Mouse (Mus musculus): ENCODE data around the gene Pald1.

The Pald1 gene

DNA sequence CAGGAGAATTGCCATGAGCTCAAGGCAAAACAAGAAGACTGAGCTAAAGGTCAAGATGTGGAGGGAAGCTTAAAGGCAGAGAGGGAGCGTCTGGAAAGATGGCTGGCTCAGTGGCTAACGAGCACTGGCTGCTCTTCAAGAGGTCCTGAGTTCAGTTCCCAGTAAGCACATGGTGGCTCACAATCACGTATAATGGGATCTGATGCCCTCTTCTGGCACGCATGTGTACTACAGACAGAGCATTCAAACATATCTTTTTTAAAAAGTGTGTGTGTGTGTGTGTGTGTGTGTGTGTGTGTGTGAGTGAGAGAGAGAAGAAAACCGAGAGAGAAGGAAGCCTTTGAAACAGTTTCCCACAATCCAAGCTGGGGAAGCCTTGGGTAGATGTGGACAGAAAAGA is 19.1 kb upstream of the Pald1 start:
- no peak for DNase-seq

DNA sequence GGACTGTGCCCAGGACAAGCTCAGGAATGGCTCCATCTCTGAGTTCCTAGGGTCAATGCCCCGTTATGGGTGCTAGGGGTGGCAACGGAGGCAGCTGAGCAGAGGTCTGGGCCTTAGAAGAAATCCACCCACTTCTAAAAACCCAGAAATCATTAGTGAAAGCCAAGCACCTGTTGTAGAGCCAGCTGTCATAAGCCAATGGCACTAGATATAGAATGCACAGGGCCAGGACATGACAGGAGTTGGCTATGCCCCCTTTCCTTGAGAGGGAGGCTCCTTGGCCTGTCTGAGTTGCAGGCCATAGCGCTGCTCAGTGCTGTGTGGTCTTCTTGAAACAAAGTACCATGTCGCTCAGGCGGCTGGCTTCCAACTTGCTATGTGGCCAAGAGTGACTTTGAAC is 17.1 kb upstream of the Pald1 start:
- no peak for DNase-seq

DNA sequence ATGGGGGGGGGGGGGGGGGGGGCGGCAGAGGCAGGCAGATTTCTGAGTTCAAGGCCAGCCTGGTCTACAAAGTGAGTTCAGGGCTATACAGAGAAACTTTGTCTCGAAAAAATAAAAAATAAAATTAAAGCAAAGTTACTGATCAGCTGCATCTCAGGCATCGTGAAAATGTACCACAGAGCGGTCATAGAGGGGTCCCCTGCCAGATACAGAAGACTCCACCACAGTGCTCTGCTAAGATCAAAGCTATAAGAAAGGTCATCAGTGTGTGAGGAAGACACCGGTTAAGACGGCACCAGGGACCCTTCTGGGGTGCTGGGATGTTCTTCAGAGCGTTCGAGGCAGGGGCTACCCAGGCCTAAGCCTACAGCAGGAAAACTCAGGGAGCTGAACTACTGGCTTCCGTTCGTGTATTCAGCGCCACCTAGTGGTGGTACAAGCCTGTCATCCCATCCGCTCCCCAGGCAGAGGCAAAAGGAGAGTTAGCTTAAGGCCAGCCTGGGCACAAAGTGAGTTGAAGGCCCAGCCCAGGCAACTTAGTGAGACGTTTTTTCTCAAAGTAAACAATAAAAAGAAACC is 15.9 kb upstream of the Pald1 start:
- DNase-seq = peak; percentile 96

DNA sequence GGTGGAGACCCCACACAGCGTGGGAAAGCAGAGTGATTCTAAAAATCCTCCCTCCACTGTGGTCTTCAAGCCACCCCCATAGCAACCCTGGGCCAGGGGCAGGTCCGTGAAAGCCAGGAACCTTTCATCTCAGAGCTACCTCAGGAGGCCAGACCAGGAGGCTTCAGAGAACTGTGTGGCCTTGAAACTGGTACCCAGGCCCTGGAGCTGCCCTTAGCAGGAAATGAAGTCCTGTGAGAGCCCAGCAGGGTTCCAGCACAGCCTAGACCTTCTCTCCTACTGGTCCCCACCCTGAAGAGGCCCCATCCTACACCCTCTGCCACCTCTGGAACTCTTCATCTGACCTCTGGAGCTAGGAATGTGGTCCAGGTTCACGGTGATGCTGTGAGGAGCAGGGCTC is 14.8 kb upstream of the Pald1 start:
- DNase-seq = no peak

DNA sequence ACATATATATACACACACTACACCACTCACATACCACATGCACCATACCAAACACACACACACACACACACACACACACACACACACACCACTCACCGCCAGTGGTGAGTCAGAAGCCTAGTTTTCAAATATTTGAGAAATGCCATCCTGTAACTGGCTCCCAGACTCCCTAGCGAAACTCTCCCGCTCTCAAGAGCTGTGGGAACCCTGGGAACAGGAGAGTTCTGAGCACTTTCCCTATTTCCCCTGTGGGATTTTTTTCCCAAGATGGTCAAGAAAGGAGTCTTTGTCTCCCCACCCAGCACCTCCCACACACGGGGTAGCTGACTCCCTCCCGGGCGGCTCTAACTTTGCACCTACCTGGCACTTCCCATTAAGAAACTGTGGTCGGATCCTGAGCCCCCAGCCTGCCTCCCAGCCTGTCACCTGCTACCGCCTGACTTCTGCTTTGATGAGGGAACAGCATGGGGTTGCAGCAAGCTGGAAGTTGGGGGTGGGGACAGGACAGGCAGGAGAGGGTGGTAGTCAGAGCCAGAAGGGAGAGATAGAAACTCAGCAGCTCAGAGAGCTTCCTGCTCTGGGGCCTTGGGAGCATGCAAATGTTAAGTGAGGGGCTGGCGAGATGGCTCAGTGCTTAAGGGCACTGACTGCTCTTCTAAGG is 11.3 kb upstream of the Pald1 start:
- no peak for DNase-seq

DNA sequence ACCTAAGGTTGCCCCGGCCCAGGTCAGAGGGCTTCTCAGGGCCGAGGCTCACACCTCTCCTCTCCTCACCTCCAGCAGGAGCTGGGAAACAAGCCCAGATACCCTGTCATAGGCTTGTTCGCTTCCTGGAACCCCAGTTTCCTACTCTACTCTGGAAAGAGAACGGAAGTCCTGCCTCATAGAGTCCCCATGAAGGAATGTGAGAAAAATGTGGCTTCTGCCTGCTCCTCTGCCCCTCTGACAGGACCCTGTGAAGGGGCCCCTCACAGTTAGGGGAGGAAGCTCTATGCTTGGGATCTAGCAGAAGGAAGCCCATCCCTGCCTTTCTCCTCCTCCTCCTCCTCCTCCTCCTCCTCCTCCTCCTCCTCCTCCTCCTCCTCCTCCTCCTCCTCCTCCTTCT is 9.3 kb upstream of the Pald1 start:
- DNase-seq = no peak

DNA sequence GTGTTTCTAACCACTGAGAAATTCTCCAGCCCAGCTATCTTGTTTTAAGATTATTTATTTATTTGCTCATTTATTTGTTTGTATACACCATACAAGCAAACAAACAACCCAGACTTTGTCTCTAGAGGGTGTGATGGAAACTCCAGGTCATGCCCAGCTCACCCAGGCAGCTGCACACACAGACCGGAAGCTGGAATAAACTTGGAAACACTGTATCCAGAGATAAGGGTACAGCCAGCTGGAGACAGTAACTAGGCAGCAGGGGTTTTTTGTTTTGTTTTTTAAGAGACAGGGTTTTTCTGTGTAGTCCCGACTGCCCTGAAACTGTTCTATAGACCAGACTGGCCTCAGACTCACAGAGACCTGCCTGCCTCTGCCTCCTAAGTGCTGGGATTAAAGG is 6.8 kb upstream of the Pald1 start:
- DNase-seq = peak; percentile 94

DNA sequence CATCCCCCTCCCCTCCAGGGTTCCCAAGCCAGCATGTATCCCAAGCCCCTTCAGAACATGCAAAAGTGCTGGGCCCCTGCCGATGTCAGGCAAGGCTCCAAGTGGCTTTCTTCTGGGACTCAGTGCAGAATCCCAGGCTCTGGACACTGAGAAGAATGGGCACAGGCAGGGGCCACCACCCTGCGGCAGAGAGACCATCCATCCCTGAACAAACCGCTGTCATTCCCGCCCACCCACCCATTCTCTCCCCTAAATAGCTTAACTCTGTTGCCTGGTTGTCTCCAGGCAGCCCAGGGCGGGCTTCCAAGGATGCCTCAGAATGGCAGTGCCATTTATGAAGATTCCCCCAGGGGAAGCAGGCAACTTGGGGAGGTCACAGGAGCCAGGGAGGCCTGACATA is 5.7 kb upstream of the Pald1 start:
- DNase-seq = no peak

DNA sequence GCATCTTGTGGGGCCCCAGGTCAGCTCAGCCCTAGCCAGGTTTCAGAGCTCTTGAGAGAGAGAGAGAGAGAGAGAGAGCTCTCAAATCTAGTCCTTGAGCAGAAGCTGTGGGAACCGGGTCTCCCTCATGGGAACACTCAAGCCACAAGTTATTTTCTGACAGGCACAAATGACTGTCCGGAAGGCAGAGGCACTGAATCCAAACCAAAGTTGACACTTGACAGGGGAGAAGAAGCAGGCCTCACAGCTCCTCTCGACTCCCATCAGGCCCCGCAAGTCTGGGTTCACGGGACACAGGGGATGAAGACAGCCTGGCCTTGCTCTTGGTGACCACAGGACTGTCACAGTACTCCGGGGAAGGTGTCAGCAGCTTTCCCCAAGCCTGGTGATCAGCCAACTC is 3.0 kb upstream of the Pald1 start:
- peak; percentile 94 for DNase-seq

DNA sequence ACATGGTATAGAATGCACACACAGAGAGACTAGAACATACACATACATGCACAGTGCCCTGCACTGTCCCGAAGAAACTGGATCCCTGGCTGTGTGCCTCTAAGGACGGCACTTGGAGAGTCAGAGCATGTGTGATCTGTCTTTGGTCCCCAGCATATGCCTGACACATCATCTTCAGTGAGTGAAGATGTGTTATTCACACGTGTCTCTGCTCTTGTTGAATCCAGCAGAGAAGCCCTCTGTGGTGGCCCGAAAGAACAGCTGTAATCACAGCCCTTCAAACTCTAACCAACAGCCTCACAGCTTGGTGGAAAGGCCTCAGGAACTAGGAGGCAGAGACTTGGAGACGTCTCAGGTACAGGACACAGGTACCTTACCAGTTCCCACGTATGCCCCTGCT is 1.8 kb upstream of the Pald1 start:
- no peak for DNase-seq

DNA sequence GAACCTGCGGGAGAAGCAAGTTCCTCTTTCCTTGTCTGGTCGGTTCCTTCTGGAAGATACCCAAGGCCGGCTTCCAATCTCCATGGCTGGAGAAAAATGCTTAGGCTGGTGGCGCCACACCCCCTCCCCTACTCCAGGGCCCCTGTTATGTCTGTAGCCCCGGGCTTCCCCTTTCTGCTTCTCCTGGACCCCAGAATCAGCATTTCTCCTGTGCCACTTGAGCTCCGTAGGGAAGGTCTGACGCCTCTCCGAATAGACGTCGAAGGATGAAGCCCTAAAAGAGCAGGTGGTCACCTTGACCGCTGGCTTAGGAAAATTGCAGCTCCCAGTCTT is 351 bp upstream of the Pald1 start:
- no peak for DNase-seq

DNA sequence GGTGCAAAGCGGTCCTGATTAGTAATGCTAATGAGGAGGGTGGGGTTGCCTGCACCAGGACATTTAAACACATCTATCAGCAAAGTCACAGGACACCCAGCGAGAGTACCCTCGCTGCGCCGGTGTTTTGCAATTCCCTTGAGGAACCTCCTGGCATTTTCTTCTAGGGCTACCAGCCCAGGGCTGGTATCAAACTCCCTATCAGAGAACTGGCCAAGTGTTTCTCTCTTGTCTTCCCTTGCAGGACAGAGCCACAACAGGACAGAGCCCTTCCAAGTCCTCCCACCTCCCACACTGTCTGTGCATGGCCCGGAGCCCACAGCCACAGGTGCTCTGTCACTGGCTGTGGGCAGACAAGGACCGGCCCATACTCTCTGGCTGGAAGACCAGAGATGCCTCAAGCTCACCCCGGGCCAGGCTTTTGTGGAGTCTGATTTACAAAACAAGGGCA is 1.0 kb downstream of the Pald1 start:
- no peak for DNase-seq

DNA sequence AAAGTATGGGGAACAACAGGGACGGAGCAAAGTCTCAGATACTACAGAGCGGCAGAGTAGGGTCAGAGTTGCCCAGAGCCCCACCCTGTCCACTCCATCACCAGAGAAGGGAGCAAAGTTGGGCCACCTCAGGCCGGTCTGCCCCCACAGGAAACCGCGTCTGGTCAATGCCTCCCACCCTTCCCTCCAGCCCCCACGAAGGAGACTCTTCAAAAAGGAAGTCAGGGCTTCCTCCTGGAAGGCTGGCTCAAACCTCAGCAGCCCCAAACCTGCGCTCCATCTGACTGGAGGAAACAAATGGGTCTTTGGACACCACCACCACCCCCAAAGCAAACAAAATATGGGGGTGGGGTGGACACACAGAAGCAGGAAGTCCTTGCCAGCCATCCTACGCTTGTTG is 1.5 kb downstream of the Pald1 start:
- peak; percentile 98 for DNase-seq

DNA sequence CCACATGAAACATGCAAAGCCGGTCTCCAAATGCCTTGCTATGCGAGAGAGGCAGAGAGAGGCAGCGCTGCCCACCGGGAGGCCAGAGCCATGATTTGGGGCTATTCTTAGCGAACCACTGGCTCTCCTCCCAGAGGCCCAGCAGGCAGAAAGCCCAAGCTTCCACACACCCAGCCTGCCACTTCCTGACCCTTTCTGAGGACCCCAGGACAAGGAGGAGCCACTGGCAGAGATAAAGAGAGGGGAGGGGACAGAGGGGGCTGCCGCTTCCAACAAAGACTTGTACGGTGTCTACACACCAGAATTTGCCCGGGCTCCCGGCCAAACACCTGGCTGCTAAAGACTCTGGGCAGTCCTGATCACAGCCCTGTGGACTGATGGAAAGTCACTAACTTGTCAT is 3.1 kb downstream of the Pald1 start:
- peak; percentile 98 for DNase-seq

DNA sequence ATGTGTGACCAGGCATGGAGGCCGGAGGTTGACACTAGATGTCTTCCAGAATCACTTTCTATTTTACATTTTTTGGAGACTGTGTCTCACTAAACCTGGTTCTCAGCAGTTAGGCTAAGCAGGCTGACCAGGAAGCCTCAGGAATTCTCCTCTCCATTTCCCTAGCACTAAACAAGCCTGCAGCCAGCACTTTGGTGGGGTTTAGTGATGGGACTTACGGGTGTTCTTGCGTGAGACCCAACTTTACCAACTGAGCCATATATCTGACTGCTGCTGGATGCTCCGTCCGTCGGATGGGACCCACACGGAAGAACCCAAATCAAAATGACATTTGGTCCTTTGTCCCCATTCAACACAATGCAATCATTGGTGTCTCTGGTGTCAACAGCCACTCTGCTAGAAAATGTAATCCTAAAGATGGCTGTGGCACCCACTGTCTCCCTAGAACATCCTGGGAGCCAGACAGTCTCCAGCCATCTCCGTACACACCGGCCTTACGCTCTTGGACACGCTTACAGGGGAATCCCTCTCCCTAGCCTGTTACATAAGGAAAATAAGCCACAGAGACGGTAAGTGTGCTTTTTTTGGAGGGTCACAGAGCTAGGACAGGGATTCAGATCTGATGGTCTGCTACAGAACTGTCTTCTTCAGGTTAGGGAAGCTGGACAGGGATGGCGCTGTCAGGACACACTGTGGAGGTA is 3.8 kb downstream of the Pald1 start:
- DNase-seq = peak; percentile 92

DNA sequence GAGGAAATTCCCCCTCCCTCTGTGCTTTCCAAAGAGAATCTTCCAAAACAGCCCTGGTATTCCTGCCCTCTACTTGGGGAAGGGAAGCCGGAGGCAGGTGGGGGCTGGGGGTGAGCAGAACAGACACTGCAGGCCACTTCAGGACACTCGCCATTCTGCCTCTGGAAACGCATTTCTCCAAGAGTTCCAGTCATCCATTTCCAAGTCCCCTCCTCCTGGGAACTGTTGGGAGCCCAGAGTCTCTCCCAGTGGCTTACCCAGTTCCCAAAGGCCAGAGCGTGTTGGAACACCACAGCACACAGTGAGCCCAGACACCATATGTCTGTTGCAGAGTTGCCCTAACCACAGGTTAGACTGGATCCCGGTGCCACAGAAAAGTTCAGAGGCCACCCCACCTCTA is 4.6 kb downstream of the Pald1 start:
- peak; percentile 96 for DNase-seq

DNA sequence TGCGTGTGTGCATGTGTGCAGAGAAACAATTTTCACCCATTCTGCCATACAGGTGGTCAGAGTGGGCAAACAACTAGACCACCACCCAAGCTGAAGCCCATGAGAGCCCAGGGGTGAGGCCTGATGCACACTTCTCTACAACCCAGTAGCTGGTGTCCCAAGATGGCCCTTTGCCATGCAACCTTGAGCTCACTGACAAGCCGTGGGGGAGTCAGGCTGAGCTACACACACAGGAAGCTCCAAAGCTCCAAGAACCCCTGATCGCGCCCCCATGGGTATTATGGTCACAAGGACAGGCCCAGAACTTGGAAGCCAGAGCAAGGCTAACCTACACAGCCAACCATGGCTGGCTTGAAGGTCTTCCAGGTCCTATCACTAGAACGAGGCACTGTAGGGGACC is 5.3 kb downstream of the Pald1 start:
- DNase-seq = peak; percentile 95

DNA sequence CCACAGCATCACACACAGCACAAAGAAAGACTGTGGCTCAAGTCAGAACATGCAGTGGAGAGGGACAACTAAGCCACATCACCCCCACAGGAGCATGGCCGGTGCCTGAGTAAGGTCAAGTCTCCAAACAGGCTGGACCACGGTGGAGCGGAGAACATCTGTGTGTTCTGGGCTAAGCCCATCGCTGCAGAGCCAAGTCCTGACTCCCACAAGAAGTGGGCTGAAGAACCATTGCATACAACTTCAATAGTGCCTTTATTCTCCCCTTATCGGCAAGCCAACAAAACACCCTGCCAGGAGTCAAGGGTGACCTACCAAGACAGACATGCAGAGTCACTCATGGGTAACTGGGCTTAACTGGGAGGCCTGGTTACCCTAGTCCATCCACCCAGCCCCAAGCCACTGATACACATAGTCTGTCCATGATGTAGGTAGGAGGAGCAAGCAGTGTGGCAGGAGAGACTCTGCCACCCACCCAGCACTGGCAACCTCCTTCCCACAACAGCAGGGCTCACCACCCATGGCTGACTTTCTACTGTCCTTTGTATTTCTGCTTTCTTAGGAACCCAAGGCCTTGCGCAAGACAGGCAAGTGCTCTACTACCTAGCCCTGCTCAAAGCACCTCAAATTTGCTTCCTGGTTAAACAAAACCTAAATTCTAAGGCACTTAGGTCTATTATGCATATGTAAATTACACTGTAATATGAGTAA is 8.4 kb downstream of the Pald1 start:
- peak; percentile 95 for DNase-seq

DNA sequence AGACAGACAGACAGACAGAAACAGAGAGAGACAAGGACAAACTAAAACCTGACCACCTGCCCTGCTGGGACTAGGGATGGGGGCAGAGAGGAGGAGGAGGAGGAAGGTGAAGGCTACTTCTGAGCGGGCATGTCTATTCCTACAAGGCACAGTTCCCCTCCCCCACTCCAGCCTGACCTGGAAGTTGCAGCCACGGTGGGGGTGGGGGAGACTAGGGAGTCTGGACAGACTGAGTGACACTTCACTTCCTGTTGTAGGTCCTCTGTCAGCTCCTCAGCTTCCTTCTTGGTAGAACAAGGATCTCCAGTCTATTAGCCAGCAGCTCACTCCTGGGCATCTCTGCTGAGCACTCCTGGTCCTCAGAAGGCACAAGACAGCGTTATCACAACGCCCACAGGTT is 9.3 kb downstream of the Pald1 start:
- DNase-seq = peak; percentile 97

DNA sequence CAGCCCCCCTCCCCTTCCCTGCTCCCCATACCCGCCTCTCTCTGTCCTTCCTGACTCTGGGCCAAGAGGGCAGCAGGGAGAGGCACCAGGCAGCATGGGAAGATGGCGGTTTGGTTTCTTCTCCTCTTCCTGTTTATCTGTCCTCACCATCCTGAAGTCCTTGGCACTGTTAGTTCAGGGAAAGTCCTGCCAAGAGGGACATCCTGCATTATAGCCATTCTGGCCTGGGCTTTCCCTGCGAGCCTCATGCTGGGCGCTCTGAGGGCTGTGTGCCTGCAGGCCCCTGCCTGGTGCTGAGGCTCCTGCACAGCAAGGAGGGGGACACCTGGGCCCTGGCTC is 10.8 kb downstream of the Pald1 start:
- DNase-seq = peak; percentile 95

DNA sequence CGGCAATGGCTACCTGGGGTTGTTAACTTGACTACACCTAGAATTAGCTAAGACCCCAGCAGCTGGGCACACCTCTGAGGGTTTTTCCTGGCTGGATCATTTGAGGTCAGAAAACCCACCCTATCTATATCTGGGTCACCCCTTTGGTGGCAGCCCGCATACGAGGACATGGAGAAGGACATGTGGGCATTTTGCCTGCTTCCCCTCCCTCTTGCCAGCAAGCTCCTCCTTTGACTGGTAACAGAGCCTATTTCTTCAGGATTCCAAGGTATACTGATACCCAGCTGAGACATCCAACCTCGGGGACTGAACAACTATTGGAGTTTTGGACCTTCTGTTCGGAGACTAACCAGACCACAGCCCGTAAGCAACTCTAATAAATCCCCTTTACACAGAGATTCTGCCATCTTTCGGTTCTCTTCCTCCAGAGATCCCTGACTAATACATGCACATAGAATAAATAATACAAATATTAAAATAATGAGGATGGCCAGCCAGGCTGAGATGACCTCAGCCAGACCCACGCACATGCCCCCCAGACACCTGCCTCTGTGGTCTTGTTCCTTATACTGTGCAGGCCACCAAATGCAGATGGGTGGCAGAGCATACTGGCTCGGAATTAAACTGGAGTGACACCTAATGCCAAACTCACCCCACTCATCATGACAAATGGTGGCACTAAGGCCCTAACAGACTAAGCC is 11.3 kb downstream of the Pald1 start:
- DNase-seq = no peak

DNA sequence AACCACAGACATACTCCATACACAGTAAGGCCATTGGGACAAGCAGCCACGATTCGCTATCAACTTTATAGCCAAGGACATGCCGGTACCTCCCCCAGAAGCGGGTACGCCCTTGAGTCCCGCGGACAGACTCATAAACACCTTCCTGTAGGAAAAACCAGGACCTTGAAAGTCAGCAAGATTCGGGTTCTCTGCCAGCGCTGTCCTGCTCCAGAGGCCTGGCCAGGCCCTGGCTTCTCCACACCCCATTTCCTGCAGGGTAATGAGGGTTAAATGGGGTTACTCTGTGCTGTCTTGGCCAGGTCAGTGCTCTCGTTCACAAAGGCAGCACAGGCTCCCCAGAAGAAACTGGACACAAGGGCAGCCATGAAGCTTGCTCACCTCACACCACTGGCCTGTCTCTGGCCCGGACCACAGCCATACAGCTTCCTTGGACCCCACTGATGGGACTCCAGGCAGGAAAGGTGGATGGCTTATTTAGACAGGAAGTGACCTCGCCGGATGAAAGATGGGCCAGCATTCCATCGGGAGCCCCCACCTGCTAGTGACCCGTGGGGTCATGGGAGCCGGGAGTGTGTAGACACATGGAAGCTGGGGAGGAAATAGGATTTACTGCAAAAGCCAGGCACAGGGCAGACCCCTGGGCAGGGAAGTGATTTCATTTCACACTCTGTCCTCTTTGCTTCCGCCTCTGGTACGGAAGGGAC is 12.9 kb downstream of the Pald1 start:
- peak; percentile 99 for DNase-seq

DNA sequence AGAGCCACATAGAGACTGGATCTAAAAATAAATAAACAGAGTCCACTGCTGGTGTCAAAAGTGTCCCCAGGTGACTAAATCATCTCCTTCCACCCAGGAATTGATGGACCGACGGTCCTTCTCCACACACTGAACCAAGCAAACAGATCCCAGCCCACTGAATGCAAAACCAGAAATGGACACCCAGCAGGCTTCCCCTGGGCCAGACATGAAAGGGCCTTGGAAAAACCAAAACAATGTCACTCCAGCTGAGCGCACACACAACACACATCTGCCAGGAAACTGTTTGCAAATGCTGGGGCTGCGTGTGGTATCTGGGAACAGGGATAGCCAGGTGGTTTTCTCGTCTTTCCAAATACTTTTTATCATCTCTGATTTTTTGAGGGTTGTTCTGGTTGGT is 13.6 kb downstream of the Pald1 start:
- peak; percentile 97 for DNase-seq
